Mouse (Mus musculus): ENCODE measurements at regions not wholly inside any gene's neighbourhood (a gene's known extent, or its start where the extent isn't known, plus 50 kb on each side); places are given as distances from the start of the nearest gene placed in this dataset.

GRCm38 (mm10) chr1:111699030-111699732 is 165.5 kb downstream of the Dsel start:
- Histone ChIP-seq H3K27ac (ENCODE audit: insufficient read depth, low read depth, low read length) (no peak overlapping the region), H3K4me1 (ENCODE audit: control insufficient read depth, insufficient read depth, low read length) (no peaks in the 10 kb centered on the region), H3K27me3 (replicated peaks; ENCODE audit: control insufficient read depth, insufficient read depth, low read length) (no peaks in the 10 kb centered on the region), H3K36me3 (ENCODE audit: control insufficient read depth, insufficient read depth, low read length) (no peaks in the 10 kb centered on the region), H3K4me3 (ENCODE audit: insufficient read depth, low read depth, low read length) (no peak overlapping the region)
- TF ChIP-seq POLR2A (IDR thresholded peaks at IDR 0.05; ENCODE audit: low read depth, low read length) = no peak
- DNase-seq = no peak

- TF ChIP-seq POLR2A (IDR thresholded peaks at IDR 0.05; ENCODE audit: low read depth, low read length) (no peak), CTCF (conservative IDR thresholded peaks at IDR 0.05; ENCODE audit: insufficient read depth, insufficient read length, low read depth, low read length) (no peak)
- Histone ChIP-seq H3K36me3 (ENCODE audit: control insufficient read depth, insufficient read depth, low read length) (no peaks in the 10 kb centered on the region), H3K4me3 (ENCODE audit: insufficient read depth, low read depth, low read length) (no peak overlapping the region), H3K27ac (ENCODE audit: insufficient read depth, low read depth, low read length) (no peak overlapping the region), H3K4me1 (ENCODE audit: control insufficient read depth, insufficient read depth, low read length) (no peaks in the 10 kb centered on the region), H3K27me3 (replicated peaks; ENCODE audit: control insufficient read depth, insufficient read depth, low read length) (no peaks in the 10 kb centered on the region)
- no peak for DNase-seq
- 78% methylated on average over 1 of the region's 1 CpGs for WGBS
These were observed 203.8 kb downstream of the Dsel start for GRCm38 (mm10) chr1:111660950-111661349.

GRCm38 (mm10) chr1:111660099-111660670 is 204.5 kb downstream of the Dsel start:
- H3K27me3 ChIP-seq (replicated peaks; ENCODE audit: control insufficient read depth, insufficient read depth, low read length) = no peaks in the 10 kb centered on the region
- TF ChIP-seq CTCF (conservative IDR thresholded peaks at IDR 0.05; ENCODE audit: insufficient read depth, insufficient read length, low read depth, low read length) = 0 out of 2 replicates have a peak, but pooled peaks have one; percentile 20
- TF ChIP-seq POLR2A (IDR thresholded peaks at IDR 0.05; ENCODE audit: low read depth, low read length) = no peak
- H3K27ac ChIP-seq (ENCODE audit: insufficient read depth, low read depth, low read length) = no peak overlapping the region
- DNase-seq = peak; percentile 9
- H3K36me3 ChIP-seq (ENCODE audit: control insufficient read depth, insufficient read depth, low read length) = no peaks in the 10 kb centered on the region
- H3K4me1 ChIP-seq (ENCODE audit: control insufficient read depth, insufficient read depth, low read length) = no peaks in the 10 kb centered on the region
- WGBS = 6% methylated on average over 2 of the region's 2 CpGs
- no peak overlapping the region for H3K4me3 ChIP-seq (ENCODE audit: insufficient read depth, low read depth, low read length)

- no peaks in the 10 kb centered on the region for H3K27me3 ChIP-seq (replicated peaks; ENCODE audit: control insufficient read depth, insufficient read depth, low read length)
- TF ChIP-seq CTCF (conservative IDR thresholded peaks at IDR 0.05; ENCODE audit: insufficient read depth, insufficient read length, low read depth, low read length) = no peak
- no peak for TF ChIP-seq POLR2A (IDR thresholded peaks at IDR 0.05; ENCODE audit: low read depth, low read length)
- 61% methylated on average over 3 of the region's 3 CpGs for WGBS
- no peaks in the 10 kb centered on the region for H3K36me3 ChIP-seq (ENCODE audit: control insufficient read depth, insufficient read depth, low read length)
- DNase-seq = peak; percentile 4
- no peak overlapping the region for H3K4me3 ChIP-seq (ENCODE audit: insufficient read depth, low read depth, low read length)
- no peaks in the 10 kb centered on the region for H3K4me1 ChIP-seq (ENCODE audit: control insufficient read depth, insufficient read depth, low read length)
- H3K27ac ChIP-seq (ENCODE audit: insufficient read depth, low read depth, low read length) = no peak overlapping the region
These were observed 230.8 kb downstream of the Dsel start for GRCm38 (mm10) chr1:111633860-111634460.
